Mouse (Mus musculus) cortical plate, adult 2 months (tissue): ENCODE measurements around the gene P2ry10b.

ENCODE experiments used
- CTCF ChIP-seq: fragments of 200-500 bp; IDR thresholded peaks from 2 replicates; pipeline ENCODE4 v1.5.1; 2011; ENCODE audit warnings: mild to moderate bottlenecking, control low read depth, low read length; ENCODE audit not compliant: insufficient read depth; ENCODE audit errors: extremely low read depth
- POLR2A ChIP-seq: fragments of 200-500 bp; IDR thresholded peaks from 2 replicates; pipeline ENCODE4 v1.6.1; 2011; ENCODE audit warnings: mild to moderate bottlenecking, low read length, control low read depth; ENCODE audit not compliant: insufficient read depth; ENCODE audit errors: extremely low read depth

DNA sequence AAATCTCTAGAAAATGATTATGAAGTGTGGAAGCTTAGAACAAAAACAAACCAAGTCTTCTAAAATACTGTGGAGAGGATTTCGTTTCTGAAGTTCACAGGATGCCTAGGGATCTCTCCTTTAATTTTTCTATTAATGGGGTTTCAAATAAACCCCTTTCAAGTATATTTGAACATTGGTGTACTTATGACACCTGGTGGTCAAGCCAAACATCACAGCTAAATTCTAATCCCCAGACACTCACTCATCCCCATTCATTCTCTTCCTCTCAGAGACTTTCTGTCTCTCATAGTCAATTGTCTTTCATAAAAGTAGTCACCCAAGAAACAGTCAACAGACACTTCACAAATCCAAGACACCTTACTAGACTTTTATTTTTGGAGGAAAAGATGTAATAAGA, 19.6 kb downstream of the P2ry10b start:
- no peak for TF ChIP-seq CTCF
- TF ChIP-seq POLR2A = no peak
